Mouse (Mus musculus) adipocyte (in vitro differentiated cells): ENCODE results near the gene Noc3l.

Experiments
- DNase-seq: peaks from one replicate; pipeline ENCODE4 v3.0.0-alpha.2; 2016; ENCODE audit warnings: low spot score

The Noc3l gene

DNA sequence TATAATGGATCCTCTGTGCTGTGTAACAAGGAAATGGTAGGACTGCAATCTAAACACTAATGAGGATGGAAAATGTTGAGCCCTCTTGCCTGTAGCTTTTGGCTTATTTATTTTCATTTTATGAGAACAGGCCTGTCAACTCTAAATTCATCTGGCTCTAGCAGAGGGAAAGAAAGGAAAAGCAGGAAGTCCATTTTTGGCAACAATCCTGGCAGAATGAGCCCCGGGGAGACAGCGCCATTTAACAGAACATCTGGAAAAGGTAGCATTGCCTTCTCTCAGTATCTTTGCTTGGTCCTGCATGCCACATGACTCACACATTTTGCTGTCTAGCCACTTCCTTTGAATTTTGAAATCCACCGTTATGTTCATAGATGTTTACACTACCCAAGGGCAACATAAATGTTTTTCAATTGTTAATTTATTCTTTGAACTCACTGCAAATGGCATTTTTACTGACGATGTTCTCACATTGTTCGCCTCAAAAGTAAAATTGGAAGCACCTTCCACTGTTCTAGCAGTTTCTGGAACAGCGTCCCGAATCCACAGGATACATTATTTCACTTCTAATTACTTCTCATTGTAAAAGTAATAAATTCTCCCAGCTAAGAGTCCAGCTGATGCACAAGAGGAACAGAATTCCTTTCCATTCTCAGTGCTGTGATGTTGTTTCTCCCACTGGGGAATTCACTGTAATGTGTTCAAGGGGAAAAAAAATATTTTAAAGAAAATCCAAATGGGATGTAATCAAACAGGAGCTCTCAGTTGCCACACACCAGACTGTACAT, 60.2 kb downstream of the Noc3l start:
- DNase-seq, result peak; percentile 64

DNA sequence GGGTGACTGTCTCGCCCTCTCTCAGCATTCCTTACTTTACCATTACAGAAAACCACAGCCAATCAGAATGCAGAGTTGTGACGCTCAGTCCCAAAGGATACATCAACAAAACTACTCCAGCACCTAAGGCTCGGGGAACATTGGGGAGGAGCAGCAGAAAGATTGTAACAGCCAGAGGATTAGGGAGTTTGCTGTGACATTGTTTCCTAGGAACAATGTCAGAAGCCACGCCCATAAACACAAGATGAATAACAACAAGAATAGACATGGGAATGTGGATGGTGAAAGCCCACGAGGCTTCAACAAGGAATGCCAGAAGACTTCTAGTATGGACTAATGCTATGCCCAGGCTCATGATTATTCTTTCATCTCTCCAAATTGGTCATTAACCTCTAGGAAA, 61.0 kb downstream of the Noc3l start:
- DNase-seq, result no peak

DNA sequence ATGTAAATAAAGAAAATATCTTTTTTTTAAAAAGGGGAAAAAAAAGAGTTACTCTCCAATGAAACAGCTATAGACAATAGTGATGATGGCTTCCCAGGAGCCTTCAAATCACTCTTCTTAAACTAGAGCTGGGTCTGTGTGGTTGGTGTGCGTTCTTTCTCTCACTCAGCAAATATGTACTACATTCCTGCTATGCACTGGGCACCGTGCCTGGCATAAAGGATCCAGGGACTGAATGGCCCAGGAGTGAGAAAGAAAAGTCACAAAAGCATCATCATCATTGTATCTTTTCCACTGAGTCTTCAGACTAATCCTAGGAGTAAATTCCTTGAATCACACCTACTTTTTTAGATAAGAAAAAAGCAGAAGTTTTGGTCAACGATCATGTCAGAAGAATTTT, 61.9 kb downstream of the Noc3l start:
- no peak for DNase-seq

DNA sequence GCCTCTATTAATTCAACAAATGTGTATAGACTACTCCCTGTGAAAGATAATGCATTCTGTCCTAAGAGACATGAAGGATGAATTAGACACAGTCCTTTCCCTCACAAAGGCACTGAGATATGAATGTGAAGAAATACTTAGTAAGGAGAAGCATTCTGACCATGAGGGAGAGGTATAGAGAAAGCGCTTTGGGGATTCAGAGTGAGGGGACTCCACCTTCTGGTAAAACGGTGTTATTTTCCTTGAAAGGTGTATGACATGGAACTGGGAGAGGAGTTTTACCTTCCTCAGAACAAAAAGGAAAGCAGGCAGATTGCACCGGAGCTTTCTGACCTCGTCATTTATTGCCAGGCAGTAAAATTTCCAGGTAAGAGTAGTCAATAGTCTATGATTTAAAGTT, 68.8 kb downstream of the Noc3l start:
- DNase-seq, result no peak

DNA sequence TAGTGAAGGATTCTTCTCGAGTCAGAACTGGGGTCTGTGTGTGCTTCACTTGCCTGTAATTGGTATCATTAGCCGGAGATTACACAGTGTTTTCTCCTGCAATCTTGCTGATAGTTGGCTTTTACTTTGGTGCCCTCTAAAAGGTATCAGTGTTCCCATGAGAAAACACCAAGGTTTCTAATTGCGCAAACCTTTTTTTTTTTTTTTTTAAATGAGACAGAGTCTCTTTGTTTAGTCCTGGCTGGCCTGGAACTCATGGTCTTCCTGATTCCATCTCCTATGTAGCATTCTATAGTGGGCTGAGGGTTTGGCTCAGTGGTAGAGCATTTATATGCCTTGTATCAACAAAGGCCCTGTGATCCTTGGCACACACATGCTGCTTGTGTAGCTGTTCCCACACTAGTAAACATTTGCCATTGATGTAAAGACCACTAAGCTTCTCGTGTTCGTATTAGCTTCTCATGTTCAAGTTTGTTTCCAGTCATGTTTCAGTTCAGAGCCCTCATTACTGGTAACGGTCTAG, 72.5 kb downstream of the Noc3l start:
- no peak for DNase-seq

DNA sequence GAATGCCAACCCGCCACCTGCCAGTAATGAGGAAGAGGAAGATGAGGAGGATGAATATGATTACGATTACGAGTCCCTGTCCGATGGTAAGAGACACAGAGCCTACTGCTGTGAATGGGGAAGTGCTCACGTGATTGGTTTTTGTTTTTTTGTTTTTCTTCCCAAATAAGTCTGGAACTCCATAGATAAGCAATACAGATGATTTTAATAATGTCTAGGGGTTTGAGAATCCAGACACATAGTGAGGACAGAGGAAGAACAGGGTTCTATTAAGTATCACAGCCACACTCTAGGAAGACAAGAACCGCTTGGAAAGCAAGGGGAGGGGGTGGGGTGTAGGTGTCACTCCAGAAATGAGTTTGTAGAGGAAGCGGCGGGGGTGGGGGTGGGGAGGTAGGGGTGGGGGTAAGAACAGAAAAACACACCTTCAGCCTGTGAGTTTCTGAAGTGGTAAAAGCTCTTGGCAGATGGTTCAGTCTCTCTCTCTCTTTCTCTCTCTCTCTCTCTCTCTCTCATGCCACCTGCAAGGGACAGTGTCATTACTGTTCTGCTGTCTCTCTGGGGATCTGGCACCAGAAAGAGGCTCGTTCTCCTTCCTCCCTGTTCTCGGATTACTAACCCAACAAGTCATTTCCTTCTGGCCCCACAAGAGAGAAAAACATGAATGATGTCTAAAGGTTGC, 73.1 kb downstream of the Noc3l start:
- DNase-seq, result no peak

DNA sequence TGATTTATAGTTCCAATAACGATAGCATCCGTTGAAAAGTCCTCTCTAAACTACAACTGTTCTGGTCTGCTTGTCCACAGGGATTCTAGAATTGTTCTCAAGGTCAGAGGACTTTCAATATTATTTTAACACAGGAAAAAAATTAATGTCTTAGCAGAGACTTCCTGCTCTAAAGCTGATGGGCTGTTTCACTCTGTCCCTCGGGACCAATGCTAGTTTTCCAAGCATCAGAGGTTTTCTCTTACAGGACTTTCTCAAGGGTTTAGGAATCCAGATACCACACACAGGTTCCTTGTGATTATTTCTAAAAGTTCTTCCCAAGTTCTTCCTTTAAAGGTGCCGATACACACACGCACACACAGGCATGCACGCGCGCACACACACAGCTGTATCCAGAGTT, 74.5 kb downstream of the Noc3l start:
- DNase-seq, result no peak
